Mouse (Mus musculus) thymus, adult 2 months (tissue): ENCODE measurements at regions not wholly inside any gene's neighbourhood (a gene's known extent, or its start where the extent isn't known, plus 50 kb on each side); places are given as distances from the start of the nearest gene placed in this dataset.
A peak's percentile ranks its signal among the peaks of the same experiment; 100 is the strongest.

Experiments used
- DNase-seq: peaks from one replicate; pipeline ENCODE4 v3.0.0; 2021
- H3K27ac ChIP-seq: fragments of 200-500 bp; 2 replicates; pipeline ENCODE4 v1.5.1; 2012; ENCODE audit warnings: low read length, control low read depth; ENCODE audit not compliant: control insufficient read depth, insufficient read depth
- H3K27me3 ChIP-seq: fragments of 200-500 bp; 2 replicates; pipeline ENCODE4 v1.6.1; 2012; ENCODE audit warnings: mild to moderate bottlenecking, low read length, moderate library complexity, mixed read lengths; ENCODE audit not compliant: control insufficient read depth, insufficient read depth
- H3K36me3 ChIP-seq: fragments of 200-500 bp; 2 replicates; pipeline ENCODE4 v1.6.1; 2012; ENCODE audit warnings: mild to moderate bottlenecking, low read length, moderate library complexity; ENCODE audit not compliant: control insufficient read depth, insufficient read depth
- H3K4me1 ChIP-seq: fragments of 200-500 bp; replicated peaks from 2 replicates; pipeline ENCODE4 v1.6.1; 2012; ENCODE audit warnings: low read length; ENCODE audit not compliant: control insufficient read depth, insufficient read depth
- H3K4me3 ChIP-seq: fragments of 200-500 bp; 2 replicates; pipeline ENCODE4 v1.5.1; 2012; ENCODE audit warnings: mild to moderate bottlenecking, low read length, control low read depth, moderate library complexity; ENCODE audit not compliant: control insufficient read depth, insufficient read depth
- CTCF ChIP-seq: fragments of 200-500 bp; IDR thresholded peaks from 2 replicates; pipeline ENCODE4 v1.5.1; 2012; ENCODE audit warnings: mild to moderate bottlenecking, control low read depth, low read length, moderate library complexity, borderline replicate concordance; ENCODE audit not compliant: control insufficient read depth, poor library complexity, insufficient read depth; ENCODE audit errors: extremely low read depth
- POLR2A ChIP-seq: fragments of 200-500 bp; IDR thresholded peaks from 2 replicates; pipeline ENCODE4 v1.6.1; 2012; ENCODE audit warnings: mild to moderate bottlenecking, low read length, control low read depth, moderate library complexity; ENCODE audit not compliant: control insufficient read depth, poor library complexity, insufficient read depth; ENCODE audit errors: extremely low read depth
- WGBS: fragments of 180-500 bp; shearing (Covaris S2); methylation state at CpG from one replicate; pipeline ENCODE4 v1.1.7; 2018; 5-methylcytosine and 5-hydroxymethylcytosine counted together

- DNase-seq = peak; percentile 66
- H3K4me3 ChIP-seq = peak overlapping the region; percentile 45
- H3K36me3 ChIP-seq = no peaks in the 10 kb centered on the region
- WGBS = 5% methylated on average over 17 of the region's 17 CpGs
- 0 out of 2 replicates have a peak, but pooled peaks have one; percentile 15 for TF ChIP-seq POLR2A
- TF ChIP-seq CTCF = 0 out of 2 replicates have a peak, but pooled peaks have one; percentile 23
- peak overlapping the region; percentile 85 for H3K27ac ChIP-seq
- H3K4me1 ChIP-seq = peaks cover 41% of the 10 kb centered on the region
- no peaks in the 10 kb centered on the region; the same call in 1 of the 2 replicates for H3K27me3 ChIP-seq
Observed at GRCm38 (mm10) chr12:69474916-69475661, 102.8 kb upstream of the Gm9887 start.

- H3K4me3 ChIP-seq = peak overlapping the region; percentile 45
- no peaks in the 10 kb centered on the region for H3K36me3 ChIP-seq
- H3K27me3 ChIP-seq = no peaks in the 10 kb centered on the region; the same call in 1 of the 2 replicates
- peak overlapping the region; percentile 85 for H3K27ac ChIP-seq
- TF ChIP-seq POLR2A (no peak), CTCF (no peak)
- peaks cover 41% of the 10 kb centered on the region for H3K4me1 ChIP-seq
- 40% methylated on average over 14 of the region's 14 CpGs for WGBS
- DNase-seq = no peak
Observed at GRCm38 (mm10) chr12:69474141-69474915, 102.1 kb upstream of the Gm9887 start.

- 86% methylated on average over 13 of the region's 13 CpGs for WGBS
Observed at GRCm38 (mm10) chr12:69473379-69474057, 101.3 kb upstream of the Gm9887 start.

GRCm38 (mm10) chr12:69472912-69473311 is 100.7 kb upstream of the Gm9887 start:
- Histone ChIP-seq H3K27me3 (no peaks in the 10 kb centered on the region; the same call in 1 of the 2 replicates), H3K4me3 (no peak overlapping the region), H3K4me1 (peaks cover 41% of the 10 kb centered on the region), H3K36me3 (no peaks in the 10 kb centered on the region), H3K27ac (no peak overlapping the region)
- 94% methylated on average over 9 of the region's 9 CpGs for WGBS
- no peak for TF ChIP-seq CTCF
- no peak for TF ChIP-seq POLR2A
- no peak for DNase-seq

More at GRCm38 (mm10) chr12:69473379-69474057, 101.3 kb upstream of the Gm9887 start:
- H3K36me3 ChIP-seq = no peaks in the 10 kb centered on the region
- H3K27ac ChIP-seq = peak overlapping the region; percentile 85
- peaks cover 41% of the 10 kb centered on the region for H3K4me1 ChIP-seq
- H3K27me3 ChIP-seq = no peaks in the 10 kb centered on the region; the same call in 1 of the 2 replicates
- TF ChIP-seq CTCF = no peak
- TF ChIP-seq POLR2A = no peak
- no peak for DNase-seq
- no peak overlapping the region for H3K4me3 ChIP-seq

- WGBS = 25% methylated on average over 5 of the region's 5 CpGs
- DNase-seq = no peak
- H3K4me1 ChIP-seq = peaks cover 39% of the 10 kb centered on the region
- no peak for TF ChIP-seq POLR2A
- TF ChIP-seq CTCF = no peak
- H3K36me3 ChIP-seq = no peaks in the 10 kb centered on the region
- H3K27me3 ChIP-seq = no peaks in the 10 kb centered on the region; the same call in 1 of the 2 replicates
- H3K27ac ChIP-seq = no peak overlapping the region; the same call in 1 of the 2 replicates
- no peak overlapping the region for H3K4me3 ChIP-seq
Observed at GRCm38 (mm10) chr12:69471876-69472275, 99.6 kb upstream of the Gm9887 start.

GRCm38 (mm10) chr12:69469004-69469403 is 96.7 kb upstream of the Gm9887 start:
- no peak overlapping the region for H3K27ac ChIP-seq
- 94% methylated on average over 6 of the region's 6 CpGs for WGBS
- H3K27me3 ChIP-seq = no peaks in the 10 kb centered on the region; the same call in 1 of the 2 replicates
- peaks cover 22% of the 10 kb centered on the region for H3K4me1 ChIP-seq
- no peak for DNase-seq
- no peaks in the 10 kb centered on the region for H3K36me3 ChIP-seq
- H3K4me3 ChIP-seq = no peak overlapping the region
- TF ChIP-seq CTCF (no peak), POLR2A (no peak)
